Mouse (Mus musculus) liver, embryonic 14.5 days (tissue): ENCODE measurements around the gene Kcnk2.

Source experiments
- CTCF ChIP-seq: IDR thresholded peaks from 2 replicates; pipeline ENCODE4 v1.5.1; 2016; ENCODE audit warnings: antibody characterized with exemption, low read depth, control low read depth
- EP300 ChIP-seq: IDR thresholded peaks from 2 replicates; pipeline ENCODE4 v1.6.1; 2016; ENCODE audit warnings: antibody characterized with exemption, low read depth

DNA sequence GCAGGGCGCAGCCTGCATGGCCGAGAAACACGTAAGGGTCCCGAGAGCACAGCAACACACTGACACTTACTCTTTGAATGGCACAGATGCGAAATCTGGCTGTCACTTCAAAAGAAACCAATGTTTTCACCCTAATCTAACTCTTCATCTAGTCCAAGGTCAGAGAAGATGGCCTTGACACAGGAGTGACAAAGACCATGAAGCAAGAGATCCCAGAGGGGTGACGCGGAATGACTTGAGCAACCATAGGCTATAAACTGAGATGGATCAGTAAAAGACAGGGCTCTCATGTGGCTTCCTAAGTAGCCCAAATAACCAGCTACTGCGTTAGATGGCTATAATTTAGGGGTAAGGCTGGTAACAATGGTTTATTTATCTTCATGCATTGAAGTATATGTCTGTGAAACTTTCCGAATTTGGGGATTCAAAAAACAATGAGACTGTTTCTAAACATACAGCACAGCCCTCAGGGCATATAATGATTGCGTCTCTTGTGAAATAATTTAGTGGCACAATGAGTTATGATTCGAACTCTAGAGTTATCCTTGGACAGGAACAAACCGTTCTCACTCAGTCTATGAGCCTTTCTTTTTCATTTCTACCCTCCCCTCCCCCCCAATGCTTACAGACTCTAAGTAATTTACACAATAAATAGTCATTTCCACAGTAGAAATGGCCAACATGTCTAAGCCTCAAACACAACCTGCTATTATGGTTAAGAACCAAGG lies 108.2 kb downstream of the Kcnk2 start:
- TF ChIP-seq EP300 (no peak), CTCF (no peak)
